Mouse (Mus musculus): ENCODE results near the gene Apbb2.

GRCm38 (mm10) chr5:66340356-66341102, 278.1 kb downstream of the Apbb2 start:
- TF ChIP-seq POLR2A (IDR thresholded peaks at IDR 0.05; ENCODE audit: insufficient read depth, low read depth, low read length) (no peak), CTCF (IDR thresholded peaks at IDR 0.05) (no peak)
